Mouse (Mus musculus) thymus, adult 18-20 months (tissue): Measurements from ENCODE around the gene Pkig.

Source experiments
- DNase-seq, 2 experiments: peaks; one replicate each; pipeline ENCODE4 v3.0.0; 2022; ENCODE audit warnings: mixed read lengths in 2 of 2

Gene Pkig

DNA sequence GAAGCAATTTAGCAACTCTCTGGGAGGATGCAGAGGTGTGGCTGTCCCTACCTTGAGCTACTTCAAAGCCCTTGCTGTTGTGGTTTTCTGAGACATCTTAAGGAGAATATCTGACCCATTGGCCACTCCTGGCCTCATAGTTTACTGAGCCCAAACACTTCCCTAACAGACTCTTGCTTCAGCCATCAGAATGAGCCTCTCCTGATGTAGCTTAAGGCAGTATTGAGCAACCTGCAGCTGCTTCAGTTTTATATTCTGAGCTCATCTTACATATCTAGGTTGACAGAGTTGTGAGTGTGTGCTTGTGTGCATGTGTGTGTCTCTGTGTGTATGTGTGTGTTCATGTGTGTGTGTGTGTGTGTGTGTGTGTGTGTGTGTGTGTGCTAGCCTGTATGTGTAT, 108.1 kb downstream of the Pkig start:
- DNase-seq = no peak

GRCm38 (mm10) chr2:163766890-163767289, 108.7 kb downstream of the Pkig start:
- DNase-seq = no peak

DNA sequence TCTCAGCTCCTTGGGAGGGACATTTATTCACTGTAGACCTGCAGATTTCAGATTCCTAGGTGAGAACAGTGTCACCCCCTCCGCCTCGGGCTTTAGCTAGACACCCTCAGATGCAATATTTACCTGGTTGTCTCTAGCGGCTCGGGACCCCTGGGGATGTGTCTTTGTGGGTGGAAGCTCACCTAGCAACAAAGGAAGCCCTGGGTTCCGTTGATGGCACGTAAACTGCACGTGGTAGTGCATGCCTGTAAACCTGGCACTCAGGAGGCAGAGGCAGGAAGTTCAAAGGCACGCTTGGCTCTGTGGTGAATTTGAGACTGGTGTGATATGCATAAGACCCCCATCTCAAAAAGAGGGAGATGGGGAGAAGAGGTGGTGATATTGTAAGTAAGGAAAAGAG, 112.5 kb downstream of the Pkig start:
- peak in 1 of 2 experiments; percentile 22 for DNase-seq
